Mouse (Mus musculus): ENCODE measurements at regions not wholly inside any gene's neighbourhood (a gene's known extent, or its start where the extent isn't known, plus 50 kb on each side); places are given as distances from the start of the nearest gene placed in this dataset.
"Not testable (repeated sequence)": the region's sequence is repeated elsewhere in the genome, so short reads cannot be mapped to it uniquely, and the experiment has no call there.

GRCm38 (mm10) chr15:14815556-14815955 is 1642.1 kb upstream of the Cdh6 start:
- no peak for DNase-seq

GRCm38 (mm10) chr15:14806849-14807248 is 1633.4 kb upstream of the Cdh6 start:
- no peak for DNase-seq

GRCm38 (mm10) chr15:14795221-14795620 is 1621.7 kb upstream of the Cdh6 start:
- no peak for DNase-seq

GRCm38 (mm10) chr15:14780727-14781126 is 1607.3 kb upstream of the Cdh6 start:
- DNase-seq = no peak

- DNase-seq = no peak
Observed at GRCm38 (mm10) chr15:14741733-14742132, 1568.3 kb upstream of the Cdh6 start.

- not testable (repeated sequence) for DNase-seq
Observed at GRCm38 (mm10) chr15:14697925-14698324, 1524.5 kb upstream of the Cdh6 start.

GRCm38 (mm10) chr15:14696481-14696880 is 1523.0 kb upstream of the Cdh6 start:
- no peak for DNase-seq

GRCm38 (mm10) chr15:14689141-14689540 is 1515.7 kb upstream of the Cdh6 start:
- no peak for DNase-seq

- DNase-seq = no peak
Observed at GRCm38 (mm10) chr15:14642291-14642690, 1468.8 kb upstream of the Cdh6 start.

- DNase-seq = peak; percentile 4
Observed at GRCm38 (mm10) chr15:14628523-14628922, 1455.0 kb upstream of the Cdh6 start.

- DNase-seq = no peak
Observed at GRCm38 (mm10) chr15:14606691-14607090, 1433.2 kb upstream of the Cdh6 start.

Data from cerebellum, adult 8-10 months (tissue).